Mouse (Mus musculus): ENCODE measurements around the gene Nrxn2.

DNA sequence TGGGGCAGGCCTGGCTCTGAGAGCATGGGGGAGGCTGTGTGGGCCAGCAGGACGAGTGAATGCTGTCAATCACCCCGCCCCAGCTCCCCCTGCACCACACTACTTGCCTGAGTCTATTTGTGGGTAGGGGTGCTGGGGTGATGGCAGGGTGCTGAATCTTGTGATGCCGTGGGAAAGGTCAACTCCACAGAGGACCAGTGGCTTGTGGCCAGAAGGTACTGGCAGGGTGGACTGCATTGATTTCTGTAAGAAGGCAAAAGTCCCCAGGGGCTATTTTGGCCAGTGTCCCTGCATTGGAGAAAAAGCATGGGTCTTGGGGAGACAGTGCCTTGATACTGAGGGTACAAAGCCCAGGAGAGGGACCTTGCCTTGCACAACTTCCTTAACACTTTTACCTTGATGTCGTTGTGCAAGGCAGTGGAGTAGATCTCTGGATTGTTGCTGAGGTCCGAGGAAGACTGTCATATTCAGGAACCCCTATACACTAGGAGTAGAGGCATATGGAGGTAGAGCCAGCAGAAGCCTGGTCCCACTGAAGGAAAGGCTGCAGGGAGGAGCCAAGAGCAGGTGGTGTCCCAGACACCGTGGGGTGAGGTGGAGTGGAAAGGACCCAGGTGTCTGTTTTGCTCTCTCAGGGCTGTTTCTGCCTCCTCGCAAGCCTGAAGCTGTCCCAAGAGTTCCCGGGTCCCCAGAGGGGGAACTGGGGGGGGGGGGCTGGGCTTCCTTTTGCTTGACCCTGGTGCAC lies 5.8 kb downstream of the Nrxn2 start:
- no peak for TF ChIP-seq EP300 (IDR thresholded peaks at IDR 0.05; ENCODE audit: insufficient read depth, low read depth, low read length)
- no peak for TF ChIP-seq CTCF (IDR thresholded peaks at IDR 0.05; ENCODE audit: low read depth, low read length)

Data from ES-Bruce4 (cell line).